Mouse (Mus musculus) macrophage (primary cell): Measurements from ENCODE around the gene Uggt1. TPM values are rescaled to one million over a fixed set of nuclear protein-coding genes. Genes with fewer than 3 reads are reported as not detected.
A peak's percentile ranks its signal among the peaks of the same experiment; 100 is the strongest.

Experiments
- H3K27ac ChIP-seq: fragments of 350-480 bp; formaldehyde crosslinking; 2 replicates; pipeline ENCODE4 v1.9.0; 2021
- H3K36me3 ChIP-seq: fragments of 350-480 bp; formaldehyde crosslinking; 2 replicates; pipeline ENCODE4 v1.9.0; 2021; ENCODE audit errors: inconsistent target
- H3K4me3 ChIP-seq: fragments of 350-480 bp; formaldehyde crosslinking; 2 replicates; pipeline ENCODE4 v1.9.0; 2021; ENCODE audit errors: inconsistent target
- H3K79me2 ChIP-seq: fragments of 350-480 bp; formaldehyde crosslinking; 2 replicates; pipeline ENCODE4 v1.9.0; 2021; ENCODE audit errors: inconsistent target
- WGBS: methylation state at CpG from one replicate; pipeline ENCODE4 v1.1.7; 2026; ENCODE audit warnings: inconsistent platforms; ENCODE audit not compliant: missing documents; 5-methylcytosine and 5-hydroxymethylcytosine counted together
- polyA plus RNA-seq: library from polyadenylated mRNA; stranded (reverse); fragments of 250-400 nt; gene quantifications from 3 replicates; pipeline ENCODE4 v1.2.4, GENCODE M21; 2018; ENCODE audit warnings: inconsistent platforms

The Uggt1 gene
- polyA plus RNA-seq, 1 experiment from 2014 or later, result 55.5 TPM

DNA sequence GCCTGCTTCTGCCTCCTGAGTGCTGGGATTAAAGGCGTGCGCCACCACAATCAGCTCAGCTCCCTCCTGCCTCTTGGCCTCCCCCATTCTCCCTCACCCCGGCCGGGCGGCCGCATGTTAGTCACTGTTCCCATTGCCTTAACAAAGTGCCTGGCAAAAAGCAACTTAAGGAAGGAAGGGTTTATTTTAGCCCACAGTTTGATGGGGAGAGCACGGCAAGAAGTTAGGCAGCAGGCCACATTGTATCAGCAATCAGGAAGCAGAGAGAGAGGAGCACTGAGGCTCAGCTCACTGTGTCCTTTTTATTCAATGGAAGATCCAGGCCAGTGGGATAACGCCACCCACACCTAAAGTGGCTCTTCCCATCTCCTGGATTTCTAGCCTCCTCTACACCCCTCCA, 114.6 kb downstream of the Uggt1 start:
- H3K79me2 ChIP-seq, result no peaks in the 10 kb centered on the region
- H3K27ac ChIP-seq, result peak overlapping the region; percentile 97
- H3K36me3 ChIP-seq, result no peaks in the 10 kb centered on the region
- no peak overlapping the region for H3K4me3 ChIP-seq
- 75% methylated on average over 8 of the region's 8 CpGs for WGBS

DNA sequence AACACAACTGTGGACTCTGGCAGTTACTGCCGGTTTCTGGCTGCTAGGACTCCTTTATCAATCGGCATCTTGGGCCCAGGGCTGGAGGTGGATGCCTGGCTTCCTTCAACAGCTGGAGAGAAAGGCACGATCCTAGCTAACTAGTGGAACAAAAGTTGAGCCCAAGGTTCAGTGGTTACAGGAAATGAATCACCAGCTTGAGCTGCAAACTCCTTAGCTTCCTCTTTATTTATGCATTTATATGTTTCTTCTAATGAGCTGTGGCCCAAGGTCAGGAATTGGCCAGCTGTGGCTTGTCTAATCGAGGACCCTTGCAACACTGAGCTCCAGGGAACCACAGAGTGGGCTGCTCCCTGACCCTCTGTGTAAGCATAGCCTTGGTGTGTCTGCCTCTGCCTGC, 115.4 kb downstream of the Uggt1 start:
- Histone ChIP-seq H3K27ac (peak overlapping the region; percentile 97), H3K4me3 (no peak overlapping the region)

DNA sequence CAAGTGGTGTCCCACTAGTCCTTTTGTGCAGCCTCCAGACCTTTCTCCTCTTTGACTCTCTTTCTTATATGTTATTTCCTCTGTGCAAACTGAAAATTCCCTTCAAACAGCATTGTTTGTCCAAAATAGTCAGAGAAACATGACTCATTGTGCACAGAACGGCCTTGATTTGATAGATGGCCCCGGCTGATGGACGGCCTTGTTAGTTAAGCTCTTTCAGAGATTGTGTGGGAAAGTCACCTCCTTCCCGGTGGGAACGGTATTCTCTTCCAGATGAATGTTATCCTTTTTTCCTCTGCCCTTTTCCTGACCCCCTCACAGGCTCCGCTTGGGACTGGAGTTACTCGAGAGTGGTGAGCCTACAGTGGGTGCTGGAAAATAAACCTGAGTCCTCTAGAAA, 119.4 kb downstream of the Uggt1 start:
- Histone ChIP-seq H3K4me3 (no peak overlapping the region), H3K36me3 (no peaks in the 10 kb centered on the region), H3K27ac (no peak overlapping the region), H3K79me2 (no peaks in the 10 kb centered on the region)
- WGBS, result 94% methylated on average over 7 of the region's 7 CpGs

More for the DNA sequence above, 115.4 kb downstream of the Uggt1 start:
- 0% methylated on average over 4 of the region's 4 CpGs for whole genome bisulfite sequencing
- Histone ChIP-seq H3K36me3 (no peaks in the 10 kb centered on the region), H3K79me2 (no peaks in the 10 kb centered on the region)

DNA sequence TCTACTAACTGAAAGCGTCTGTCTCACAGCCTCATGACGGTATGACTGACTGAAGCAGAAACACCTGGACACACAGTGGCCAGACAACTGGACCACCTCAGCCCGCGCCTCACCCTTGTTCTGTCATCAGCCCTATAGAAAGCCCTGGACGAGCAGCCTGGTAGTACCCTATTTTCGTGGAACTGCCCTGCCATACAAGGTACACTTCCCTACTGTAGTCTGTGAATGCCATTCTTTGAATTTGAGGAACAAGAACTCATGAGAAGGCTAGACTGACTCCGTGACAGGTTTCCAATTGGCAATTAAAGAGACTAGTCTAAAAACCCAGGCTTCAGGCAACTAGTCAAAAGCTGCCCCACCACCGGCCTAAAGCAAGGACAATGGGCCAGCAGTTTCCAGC, 123.3 kb downstream of the Uggt1 start:
- no peaks in the 10 kb centered on the region for H3K36me3 ChIP-seq
- no peak overlapping the region for H3K27ac ChIP-seq
- no peaks in the 10 kb centered on the region for H3K79me2 ChIP-seq
- 80% methylated on average over 8 of the region's 8 CpGs for WGBS
- no peak overlapping the region for H3K4me3 ChIP-seq

DNA sequence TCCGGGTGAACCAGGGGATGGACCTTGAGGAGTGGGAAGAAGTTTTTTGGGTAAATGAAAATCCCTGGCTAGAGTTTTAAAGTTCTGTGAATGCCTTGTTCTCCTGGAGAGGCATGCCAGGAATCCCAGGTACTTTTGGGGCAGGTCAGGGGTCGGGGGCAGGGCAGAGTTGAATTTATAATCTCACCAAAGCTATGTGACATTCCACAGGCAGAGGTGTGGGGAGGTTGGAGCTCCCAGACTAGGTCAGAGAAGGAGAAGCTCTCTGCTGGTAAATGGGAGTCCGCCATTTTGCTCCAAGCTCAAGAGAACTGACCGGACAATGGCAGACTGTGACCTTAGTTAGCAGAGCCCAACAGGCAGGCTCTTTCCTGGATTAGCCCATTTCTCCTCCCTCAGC, 125.1 kb downstream of the Uggt1 start:
- no peaks in the 10 kb centered on the region for H3K36me3 ChIP-seq
- no peaks in the 10 kb centered on the region for H3K79me2 ChIP-seq
- H3K27ac ChIP-seq, result no peak overlapping the region
- no peak overlapping the region for H3K4me3 ChIP-seq
- 97% methylated on average over 4 of the region's 4 CpGs for WGBS

DNA sequence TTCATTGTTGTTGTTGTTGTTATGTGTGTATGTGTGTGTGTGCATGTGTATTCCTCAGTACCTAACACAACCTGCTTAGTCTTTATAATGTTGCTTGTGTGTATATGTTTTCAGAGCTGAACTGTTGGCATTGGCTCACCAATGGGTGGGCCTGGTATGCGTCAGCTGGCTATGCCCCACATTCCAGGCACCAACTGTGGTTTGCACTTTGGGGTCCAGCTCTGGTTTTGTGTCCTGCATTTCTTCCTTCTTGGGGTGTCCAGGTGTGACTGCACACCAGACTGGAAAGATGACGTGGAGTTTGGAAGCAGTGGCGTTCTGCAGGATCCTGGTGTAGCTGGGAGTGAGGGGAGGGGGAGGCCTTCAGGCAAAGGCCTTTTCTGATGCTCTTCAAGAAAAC, 125.6 kb downstream of the Uggt1 start:
- WGBS, result 100% methylated on average over 3 of the region's 3 CpGs
- Histone ChIP-seq H3K36me3 (no peaks in the 10 kb centered on the region), H3K79me2 (no peaks in the 10 kb centered on the region)

DNA sequence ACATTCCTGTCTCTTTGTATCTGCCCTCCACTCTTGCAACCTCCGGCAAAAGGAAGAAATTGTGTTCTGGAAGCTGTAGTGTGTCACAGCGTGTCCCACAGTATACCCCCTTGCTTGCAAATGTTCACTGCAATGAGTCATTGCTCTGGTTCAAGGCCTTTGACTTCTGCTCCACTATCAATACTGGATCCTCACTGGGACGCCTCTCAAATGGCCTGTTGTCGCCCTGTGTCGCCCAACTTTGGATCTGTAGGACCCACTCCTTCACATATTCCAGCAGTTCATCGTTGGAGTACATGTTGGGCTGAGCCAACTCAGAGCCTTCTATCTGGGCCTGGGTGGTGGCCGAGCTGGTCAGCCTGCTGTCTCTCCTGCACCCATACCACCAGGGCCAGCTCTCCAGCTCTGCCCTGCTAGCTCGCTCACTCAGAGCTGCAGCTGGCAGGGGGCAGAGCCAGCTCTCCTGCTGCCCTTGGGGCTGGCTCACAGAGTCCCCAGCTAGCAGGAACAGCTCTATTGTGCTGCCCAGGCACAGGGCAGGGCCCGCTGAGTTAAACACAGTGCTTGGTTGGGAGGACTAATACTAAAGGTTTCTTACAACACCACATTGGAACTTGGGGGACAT, 126.3 kb downstream of the Uggt1 start:
- no peak overlapping the region for H3K4me3 ChIP-seq
- H3K36me3 ChIP-seq, result no peaks in the 10 kb centered on the region
- WGBS, result 96% methylated on average over 8 of the region's 9 CpGs
- no peak overlapping the region for H3K27ac ChIP-seq
- H3K79me2 ChIP-seq, result no peaks in the 10 kb centered on the region

More for the DNA sequence above, 125.6 kb downstream of the Uggt1 start:
- Histone ChIP-seq H3K27ac (no peak overlapping the region), H3K4me3 (no peak overlapping the region)

DNA sequence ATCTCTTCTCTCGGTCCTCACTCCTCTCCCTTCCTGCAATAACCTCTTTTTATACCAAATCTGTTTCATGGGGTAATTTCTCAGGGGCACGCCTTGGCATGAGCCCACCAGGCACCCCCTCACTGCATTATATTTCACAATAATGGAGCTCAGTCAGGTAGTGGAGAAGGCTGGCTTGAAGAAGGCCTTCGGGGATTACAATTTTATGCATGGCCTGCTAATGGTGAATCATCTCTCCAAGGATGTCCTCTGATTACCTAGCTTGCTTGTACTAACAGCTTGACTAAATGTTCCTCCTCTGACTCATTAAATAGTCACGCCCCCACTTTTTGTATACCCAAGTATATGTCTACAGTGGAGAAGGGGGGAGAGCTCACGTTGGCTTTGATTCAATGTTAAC, 128.0 kb downstream of the Uggt1 start:
- 97% methylated on average over 5 of the region's 5 CpGs for WGBS
- Histone ChIP-seq H3K79me2 (no peaks in the 10 kb centered on the region), H3K27ac (no peak overlapping the region), H3K4me3 (no peak overlapping the region), H3K36me3 (no peaks in the 10 kb centered on the region)

DNA sequence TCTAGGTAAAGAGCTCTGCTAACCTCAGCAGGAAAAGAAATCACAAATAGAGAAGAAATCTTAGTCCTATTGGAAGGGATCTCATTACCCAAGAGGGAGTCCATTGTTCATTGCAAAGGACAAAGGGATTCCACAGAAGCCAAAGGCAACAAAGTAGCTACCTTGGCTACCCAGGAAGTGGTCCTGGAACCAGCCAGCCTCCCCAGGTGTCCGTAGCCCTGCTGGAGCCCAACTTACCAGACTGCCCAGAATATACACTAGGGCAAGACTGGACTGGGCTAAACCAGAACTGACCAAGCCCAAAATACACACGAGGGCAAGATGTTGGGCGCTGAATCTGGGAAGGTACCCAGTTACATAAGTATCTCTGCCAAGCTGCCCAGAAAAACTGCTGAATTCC, 129.7 kb downstream of the Uggt1 start:
- Histone ChIP-seq H3K27ac (no peak overlapping the region), H3K79me2 (no peaks in the 10 kb centered on the region), H3K36me3 (no peaks in the 10 kb centered on the region), H3K4me3 (no peak overlapping the region)
- WGBS, result 89% methylated on average over 3 of the region's 3 CpGs

DNA sequence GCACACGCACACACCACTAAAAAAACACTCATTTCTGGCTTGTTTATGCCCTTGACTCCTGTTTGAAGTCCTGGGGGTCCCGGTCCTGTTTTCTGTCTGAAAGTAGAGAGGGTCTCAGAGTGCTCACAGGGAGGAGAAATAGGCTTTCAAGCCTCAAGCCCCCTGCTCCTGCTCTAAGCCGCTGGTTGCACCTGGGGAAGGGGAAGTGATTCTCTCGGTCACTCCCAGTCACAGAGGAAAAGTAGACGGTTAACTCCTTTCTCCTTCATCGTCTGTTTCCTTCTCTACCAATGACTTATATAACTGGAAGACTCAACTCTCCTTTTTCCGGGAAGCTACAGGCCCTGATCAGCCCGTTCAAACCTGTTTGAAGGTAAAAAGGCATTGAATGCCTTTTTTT, 130.8 kb downstream of the Uggt1 start:
- Histone ChIP-seq H3K79me2 (no peaks in the 10 kb centered on the region), H3K4me3 (no peak overlapping the region), H3K27ac (no peak overlapping the region), H3K36me3 (no peaks in the 10 kb centered on the region)
- 43% methylated on average over 8 of the region's 8 CpGs for WGBS

DNA sequence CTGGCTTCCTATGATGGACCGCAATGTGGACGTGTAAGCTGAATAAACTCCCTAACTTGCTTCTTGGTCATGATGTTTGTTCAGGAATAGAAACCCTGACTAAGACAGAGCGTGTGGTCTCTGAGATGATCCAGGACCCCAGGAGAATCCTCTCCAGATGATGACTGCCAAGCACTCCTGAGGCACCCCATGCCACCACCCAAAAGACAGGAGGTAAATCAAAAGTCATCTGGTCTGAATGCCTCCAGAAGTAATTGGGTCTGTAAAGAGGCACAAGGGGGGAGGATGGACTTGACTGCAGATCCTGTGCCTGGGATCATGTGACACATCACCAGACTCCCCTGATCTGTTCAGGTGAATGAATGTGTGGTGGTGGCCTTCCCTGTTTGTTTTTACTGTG, 131.9 kb downstream of the Uggt1 start:
- WGBS, result 97% methylated on average over 3 of the region's 3 CpGs
- H3K79me2 ChIP-seq, result no peaks in the 10 kb centered on the region

DNA sequence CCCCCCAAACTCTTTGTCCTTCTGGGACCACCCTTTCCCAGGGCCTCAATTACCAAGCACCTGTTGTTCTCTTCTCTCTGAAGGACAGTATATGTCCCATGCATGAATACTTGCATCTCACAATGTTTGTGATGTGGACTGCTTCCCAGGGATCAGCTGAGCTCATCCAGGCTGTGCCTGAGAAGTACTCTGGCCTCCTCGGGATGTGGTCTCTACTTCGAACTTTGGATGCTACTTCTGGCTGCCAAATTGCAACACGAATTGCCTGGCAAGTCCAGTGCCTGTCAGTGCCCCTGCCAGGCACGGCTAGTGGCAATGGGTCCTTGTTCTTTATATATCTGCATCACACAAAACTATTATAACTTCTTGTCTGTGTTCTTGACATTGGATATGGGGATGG, 134.5 kb downstream of the Uggt1 start:
- peaks cover 11% of the 10 kb centered on the region; the same call in 1 of the 2 replicates for H3K36me3 ChIP-seq
- no peak overlapping the region for H3K4me3 ChIP-seq
- 83% methylated on average over 4 of the region's 4 CpGs for WGBS
- no peak overlapping the region for H3K27ac ChIP-seq
- no peaks in the 10 kb centered on the region for H3K79me2 ChIP-seq

More for the DNA sequence above, 131.9 kb downstream of the Uggt1 start:
- Histone ChIP-seq H3K36me3 (no peaks in the 10 kb centered on the region), H3K27ac (no peak overlapping the region), H3K4me3 (no peak overlapping the region)

DNA sequence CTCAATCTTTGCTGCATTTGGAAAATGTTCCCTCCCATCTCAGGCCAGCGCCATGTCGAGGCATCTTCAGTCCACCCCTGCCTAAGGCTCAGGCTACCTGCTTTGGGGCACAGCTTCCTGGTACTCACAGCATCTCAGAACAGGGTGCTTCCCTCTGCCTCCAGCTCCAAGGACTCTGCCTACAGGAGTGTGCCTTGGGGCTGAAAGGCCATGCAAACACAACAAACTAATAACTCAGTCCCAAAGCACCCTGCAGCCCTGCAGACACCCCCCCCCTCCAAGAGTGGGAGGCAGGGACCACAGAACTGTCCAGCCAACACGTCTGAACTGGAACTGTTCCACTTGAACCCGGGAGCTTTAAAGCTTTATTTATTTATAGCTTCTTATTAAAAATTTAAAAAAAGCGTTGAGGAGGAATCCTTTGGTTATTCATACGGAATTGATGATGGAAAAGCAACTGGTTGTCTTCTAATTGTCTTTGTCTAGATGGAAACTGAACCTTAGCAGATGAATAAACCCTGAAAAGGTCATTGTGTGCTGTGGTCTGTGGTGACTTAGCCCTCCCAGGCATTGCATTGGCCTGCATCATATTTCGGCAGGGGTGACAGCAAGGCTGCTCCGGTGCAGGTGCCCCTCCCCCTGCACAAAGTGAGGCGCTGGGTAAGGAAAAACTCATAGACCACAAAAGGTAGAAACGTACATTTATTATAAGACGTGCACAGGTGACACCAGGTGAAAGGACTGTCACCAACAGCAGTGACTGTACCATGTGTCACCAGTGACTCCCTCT, 138.4 kb downstream of the Uggt1 start:
- peaks cover 29% of the 10 kb centered on the region; the same call in 1 of the 2 replicates for H3K36me3 ChIP-seq
- no peaks in the 10 kb centered on the region for H3K79me2 ChIP-seq
- 97% methylated on average over 11 of the region's 11 CpGs for WGBS
- no peak overlapping the region for H3K27ac ChIP-seq
- H3K4me3 ChIP-seq, result no peak overlapping the region

DNA sequence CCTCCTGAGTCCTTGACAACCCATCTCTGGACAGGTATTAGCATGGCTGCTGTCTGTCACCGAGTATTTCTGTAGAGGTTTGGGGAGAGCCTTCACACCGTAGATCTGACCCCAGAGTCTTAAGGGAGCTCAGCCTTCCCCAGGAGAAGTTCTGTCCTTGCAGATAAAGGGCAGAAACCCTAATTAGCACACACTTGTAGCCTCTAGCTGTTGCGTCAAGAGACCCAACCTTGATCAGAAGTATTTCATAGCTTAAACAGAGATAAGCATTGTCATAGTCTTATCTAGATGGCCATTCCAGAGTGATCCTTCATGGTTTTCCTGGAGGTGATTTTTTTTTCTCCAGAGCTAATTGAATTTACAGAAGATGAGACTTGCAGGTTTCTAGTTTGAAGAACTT, 144.1 kb downstream of the Uggt1 start:
- H3K27ac ChIP-seq, result no peak overlapping the region
- H3K36me3 ChIP-seq, result peaks cover 28% of the 10 kb centered on the region
- no peak overlapping the region for H3K4me3 ChIP-seq
- H3K79me2 ChIP-seq, result peaks cover 15% of the 10 kb centered on the region; the same call in 1 of the 2 replicates
- WGBS, result 95% methylated on average over 3 of the region's 3 CpGs

DNA sequence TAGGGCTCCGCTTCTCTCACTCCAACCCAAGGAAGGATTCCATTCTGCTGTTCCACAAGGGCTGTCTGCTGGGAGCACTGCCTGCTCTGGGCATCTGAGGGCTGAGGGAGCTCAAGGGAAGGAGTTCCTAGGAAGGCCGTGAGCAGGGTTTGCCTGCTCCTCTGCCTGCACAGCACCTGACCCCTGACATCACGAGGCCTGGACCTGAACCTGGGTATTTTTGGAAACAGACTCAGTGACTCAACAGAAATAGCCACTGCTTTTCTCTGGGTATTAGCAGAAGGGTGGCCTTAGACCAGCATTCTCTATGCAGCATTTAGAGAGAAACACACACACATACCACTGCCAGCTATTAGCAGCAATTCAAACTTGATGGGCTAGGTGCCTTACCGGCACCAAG, 146.1 kb downstream of the Uggt1 start:
- Histone ChIP-seq H3K79me2 (peaks cover 18% of the 10 kb centered on the region; the same call in 1 of the 2 replicates), H3K4me3 (no peak overlapping the region), H3K36me3 (peaks cover 25% of the 10 kb centered on the region), H3K27ac (no peak overlapping the region)
- 93% methylated on average over 4 of the region's 4 CpGs for WGBS
